Mouse (Mus musculus): ENCODE data around the gene Hcn1.

Hcn1 gene

DNA sequence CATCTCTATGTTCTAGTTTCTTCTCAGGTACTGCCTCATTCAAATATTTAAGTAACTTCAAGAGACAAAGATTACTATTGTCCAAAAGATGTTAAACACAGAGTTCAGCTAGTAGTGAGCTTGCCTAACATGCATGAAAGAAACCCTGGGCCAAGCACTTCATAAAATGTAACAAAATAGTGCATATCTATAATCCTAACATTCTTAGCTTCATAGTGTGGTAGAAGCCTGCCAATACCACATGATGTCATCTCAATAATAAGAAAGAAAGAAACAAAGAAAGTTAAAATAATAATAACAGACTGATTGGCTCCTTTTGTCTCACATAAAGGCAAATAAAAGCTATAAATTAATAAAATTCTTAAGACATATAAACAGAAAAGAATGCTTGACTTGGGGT lies 103.5 kb downstream of the Hcn1 start:
- DNase-seq (ENCODE audit: low spot score): no peak

DNA sequence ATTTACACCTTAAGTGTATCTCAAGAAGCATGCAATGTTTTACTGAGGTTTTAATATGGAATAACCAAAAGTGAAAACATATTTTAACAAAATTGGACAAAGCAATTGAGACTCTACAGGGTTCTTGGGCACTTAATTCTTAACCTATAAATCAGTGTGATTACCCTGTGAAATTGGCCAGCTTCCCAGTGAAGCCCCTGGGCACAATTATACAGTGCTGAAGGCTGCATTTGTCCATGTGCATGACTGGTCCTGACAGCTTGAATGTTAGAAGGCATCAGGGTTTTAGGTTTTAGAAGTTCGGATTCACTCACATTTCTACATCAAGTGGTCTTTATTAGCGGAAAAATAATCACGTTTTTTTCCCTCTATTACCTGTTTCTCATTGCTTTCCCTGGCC lies 103.9 kb downstream of the Hcn1 start:
- DNase-seq (ENCODE audit: low spot score): no peak

DNA sequence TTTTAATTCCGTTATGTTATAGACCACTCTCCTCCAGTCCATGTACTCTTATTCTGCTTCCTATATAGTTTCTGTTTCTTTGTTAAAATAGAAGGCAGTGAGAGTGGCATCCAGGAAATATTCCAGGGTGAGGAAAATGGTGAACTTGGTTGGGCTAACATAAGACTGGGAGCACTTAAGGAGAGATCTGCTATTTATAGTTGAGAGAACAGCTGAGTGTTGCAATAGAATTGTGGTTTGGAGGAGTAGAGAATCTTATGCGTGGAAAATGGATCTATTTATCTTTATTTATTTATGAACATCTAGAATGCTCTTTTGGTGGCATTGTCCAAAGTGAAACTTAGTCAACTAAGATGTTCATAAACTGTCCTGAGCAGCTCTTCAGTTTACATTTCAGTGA lies 104.4 kb downstream of the Hcn1 start:
- DNase-seq (ENCODE audit: low spot score): no peak

DNA sequence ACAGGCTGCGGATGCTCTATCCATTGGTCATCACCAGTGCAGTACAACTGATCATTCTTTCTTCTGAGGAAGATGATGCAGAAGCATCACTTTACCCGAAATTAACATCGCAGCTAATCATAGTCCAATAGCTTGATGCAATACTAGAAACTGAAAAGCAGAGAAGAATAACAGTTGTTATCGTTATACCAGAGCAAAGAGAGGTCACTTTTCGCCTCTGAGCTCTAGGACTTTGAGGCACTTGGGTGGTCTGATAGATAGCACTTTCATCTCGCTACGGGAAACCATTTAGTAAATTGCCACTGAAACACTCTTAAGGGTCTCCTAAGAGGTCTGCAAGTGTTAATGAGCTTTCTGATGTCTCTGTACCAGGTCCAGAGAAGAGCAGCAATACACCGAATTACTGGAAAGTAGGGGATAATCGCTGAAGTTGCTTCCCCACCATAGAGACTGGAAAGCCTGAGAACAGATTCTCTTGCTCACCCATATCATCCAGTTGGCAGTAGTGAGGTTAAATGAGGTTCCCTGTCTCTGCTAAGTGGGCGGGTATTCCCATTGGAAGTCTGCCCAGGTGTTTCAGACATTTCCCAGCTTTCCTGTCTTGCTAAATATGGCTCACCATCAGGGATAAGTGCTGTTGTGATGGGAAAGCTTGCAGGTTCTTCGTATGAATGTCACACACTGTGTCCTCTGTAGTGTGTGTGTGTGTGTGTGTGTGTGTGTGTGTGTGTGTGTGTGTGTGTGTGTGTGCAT lies 105.0 kb downstream of the Hcn1 start:
- no peak for DNase-seq (ENCODE audit: low spot score)

DNA sequence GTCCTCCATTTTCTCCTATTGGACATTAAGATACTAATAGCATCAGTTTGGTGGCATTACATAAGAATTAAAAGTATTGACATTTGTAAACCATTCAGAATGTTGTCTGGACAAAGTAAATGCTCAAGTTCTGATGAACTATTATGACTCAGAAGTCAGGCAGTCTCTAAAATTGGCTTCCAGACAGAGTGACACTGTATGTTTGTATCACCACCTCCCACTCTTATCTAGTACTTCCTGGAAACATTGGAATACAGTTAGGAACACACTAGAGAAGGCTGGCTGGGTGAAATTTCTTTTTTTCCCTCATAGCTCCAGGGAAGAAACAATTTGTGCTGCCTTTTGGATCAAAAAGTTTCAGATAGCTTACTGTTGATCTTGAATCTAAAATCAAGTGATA lies 108.7 kb downstream of the Hcn1 start:
- no peak for DNase-seq (ENCODE audit: low spot score)

DNA sequence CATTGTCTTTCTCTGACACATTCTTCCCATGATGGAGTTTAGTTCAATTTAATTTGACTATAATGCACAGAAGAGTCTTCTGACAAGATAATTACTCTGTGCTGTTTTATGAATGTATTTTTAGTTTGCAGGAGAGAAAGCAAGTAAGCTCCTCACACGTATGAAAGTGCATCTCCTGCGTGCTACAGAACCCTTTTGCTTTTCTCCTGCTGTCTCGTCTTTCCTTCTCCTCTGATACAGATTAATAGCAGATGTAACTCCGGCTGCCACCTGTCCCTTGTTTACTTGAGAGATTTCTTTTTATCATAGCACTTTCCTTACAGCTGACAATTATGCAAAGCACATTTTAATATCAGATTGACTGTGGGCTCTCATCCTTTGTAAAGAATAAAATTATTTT lies 120.0 kb downstream of the Hcn1 start:
- DNase-seq (ENCODE audit: low spot score): no peak

DNA sequence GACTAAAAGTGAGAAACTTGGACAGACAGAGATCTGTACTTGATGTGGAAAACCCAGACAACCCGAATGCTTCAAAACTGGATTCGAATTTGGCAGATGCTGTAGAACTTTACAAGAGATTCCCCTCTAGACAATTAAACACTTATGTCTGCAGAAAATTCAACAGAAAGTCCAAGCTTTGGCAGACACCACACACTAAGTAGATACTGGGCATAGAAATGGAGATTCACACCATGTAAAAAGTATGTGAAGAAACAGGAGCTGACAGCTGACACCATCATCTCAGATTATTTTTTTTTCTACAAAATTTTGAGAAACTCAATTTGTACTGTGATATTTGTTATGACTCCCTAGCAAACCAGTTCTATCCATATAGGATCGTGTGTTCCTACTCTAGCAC lies 122.0 kb downstream of the Hcn1 start:
- no peak for DNase-seq (ENCODE audit: low spot score)

DNA sequence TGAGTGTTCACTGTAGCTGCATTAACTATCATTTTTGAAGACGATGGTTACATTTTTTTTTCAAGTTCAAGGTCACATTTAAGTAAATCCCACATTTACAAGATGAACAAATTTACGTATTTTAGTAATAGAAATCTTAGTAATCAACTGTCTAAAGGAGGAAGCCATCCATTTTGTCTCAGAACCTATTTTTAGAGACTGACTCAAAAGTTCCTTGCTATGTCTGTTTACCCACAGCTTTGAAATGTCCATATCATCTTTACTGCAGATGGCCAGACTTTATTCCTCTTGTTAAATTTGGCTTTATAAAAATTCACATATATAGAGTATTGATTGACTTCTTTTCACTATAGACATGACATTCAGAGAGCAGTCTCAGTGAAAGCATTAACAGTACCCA lies 126.3 kb downstream of the Hcn1 start:
- no peak for DNase-seq (ENCODE audit: low spot score)

DNA sequence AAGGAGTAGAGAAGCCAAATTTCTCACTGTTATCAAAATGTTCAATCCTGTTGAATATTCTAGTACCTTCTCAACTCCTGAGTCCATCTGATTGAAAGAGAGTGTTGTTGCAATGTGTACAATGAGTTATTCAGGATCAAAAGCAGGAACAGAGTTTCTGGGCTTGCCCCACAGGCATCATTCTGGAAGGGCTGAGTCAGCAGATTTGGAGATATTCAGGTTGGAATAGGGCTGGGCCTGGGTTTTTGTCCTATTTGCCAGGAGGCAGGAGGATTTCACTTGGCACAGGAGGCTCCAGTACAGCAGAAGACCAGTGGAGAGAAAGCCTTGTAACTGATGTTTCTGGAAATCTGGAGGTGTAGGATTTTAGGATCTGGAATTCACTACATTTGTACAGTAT lies 130.6 kb downstream of the Hcn1 start:
- no peak for DNase-seq (ENCODE audit: low spot score)

DNA sequence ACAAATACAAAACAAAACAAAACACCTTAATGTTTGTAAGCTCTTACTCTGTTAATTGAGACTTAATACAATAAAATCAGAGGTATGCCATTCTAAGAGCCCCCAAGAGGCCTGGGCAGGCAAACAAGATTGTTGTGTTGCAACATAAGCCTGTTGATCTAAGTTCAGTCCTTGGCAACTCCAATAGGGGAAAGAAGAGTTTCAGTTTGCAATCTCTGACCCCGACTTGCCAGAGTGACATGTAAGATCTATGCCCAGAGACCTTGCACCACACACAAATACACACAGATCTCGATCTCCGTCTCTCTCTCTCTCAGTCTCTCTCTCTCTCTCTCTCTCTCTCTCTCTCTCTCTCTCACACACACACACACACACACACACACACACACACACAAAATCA lies 142.3 kb downstream of the Hcn1 start:
- no peak for DNase-seq (ENCODE audit: low spot score)

DNA sequence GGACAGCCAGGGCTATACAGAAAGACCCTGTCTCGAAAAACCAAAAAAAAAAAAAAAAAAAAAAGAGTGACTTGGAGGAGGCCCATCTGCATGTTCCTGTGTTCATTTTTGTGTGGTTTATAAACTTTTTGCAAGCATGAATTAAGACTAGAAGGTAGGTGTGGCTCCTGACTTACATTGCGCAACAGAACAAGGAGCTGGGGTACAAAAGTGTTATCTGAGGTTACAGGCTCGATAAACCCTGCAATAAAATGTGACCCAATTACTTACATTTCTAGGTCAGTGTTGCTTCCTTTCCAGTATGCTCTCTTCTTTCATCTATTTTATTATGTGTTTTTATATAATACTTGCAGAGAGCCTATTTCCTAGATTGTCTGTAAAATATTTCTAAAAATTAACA lies 143.1 kb downstream of the Hcn1 start:
- DNase-seq (ENCODE audit: low spot score): no peak

DNA sequence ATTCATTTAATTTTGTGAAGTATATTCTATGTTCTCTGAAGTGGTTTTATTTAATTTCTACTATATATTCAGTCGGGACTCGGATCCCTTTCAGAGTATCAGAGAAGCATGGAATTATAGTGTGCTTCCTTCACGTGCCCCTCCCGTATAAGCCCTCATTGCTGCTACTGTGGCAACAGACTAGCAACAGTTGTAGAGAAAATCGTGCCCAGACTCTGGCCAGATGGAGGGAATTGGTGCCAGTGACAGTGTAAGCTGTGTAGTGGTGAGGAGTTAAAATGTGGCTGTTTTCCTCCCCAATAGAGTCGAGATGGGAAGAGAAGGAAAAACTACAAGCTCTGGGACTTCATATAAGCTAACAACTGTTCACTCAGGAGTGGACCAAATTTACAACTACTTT lies 163.4 kb downstream of the Hcn1 start:
- no peak for DNase-seq (ENCODE audit: low spot score)

DNA sequence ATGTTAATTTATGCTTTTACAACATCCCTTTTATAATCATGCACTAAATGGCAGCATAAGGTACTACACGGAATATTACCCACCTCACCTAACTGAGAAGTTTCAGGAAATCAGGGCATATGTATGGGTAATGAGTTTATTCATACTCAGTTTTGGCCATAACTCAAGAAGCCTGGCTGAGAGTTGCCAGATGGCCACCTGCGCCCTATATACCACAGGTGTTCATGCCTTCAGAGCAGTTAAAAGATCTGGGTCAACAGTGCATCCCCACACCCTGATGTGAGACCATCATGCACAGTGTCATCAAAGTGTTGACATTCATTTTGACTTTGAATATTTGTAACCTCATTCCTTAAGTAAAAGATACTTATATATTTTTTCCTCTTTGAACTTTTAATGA lies 183.3 kb downstream of the Hcn1 start:
- no peak for DNase-seq (ENCODE audit: low spot score)

DNA sequence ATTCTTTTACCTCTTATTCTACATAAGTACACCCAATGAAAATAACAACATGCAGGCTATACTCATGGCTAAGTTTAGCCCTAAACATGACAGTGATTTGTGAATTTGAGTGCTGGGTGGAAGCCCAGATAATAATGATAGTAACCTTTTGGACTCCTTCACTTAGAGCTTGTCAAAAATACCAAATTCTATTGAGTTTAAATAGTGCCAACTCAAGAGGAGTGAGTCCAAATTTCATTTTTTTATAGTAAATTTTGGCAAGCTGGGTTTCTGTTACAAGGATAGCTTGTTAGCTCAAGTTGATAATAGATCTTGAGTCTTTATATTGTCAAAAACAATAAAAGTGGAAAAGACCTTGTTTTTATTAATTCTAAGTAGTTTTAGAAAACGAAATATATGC lies 190.7 kb downstream of the Hcn1 start:
- no peak for DNase-seq (ENCODE audit: low spot score)

DNA sequence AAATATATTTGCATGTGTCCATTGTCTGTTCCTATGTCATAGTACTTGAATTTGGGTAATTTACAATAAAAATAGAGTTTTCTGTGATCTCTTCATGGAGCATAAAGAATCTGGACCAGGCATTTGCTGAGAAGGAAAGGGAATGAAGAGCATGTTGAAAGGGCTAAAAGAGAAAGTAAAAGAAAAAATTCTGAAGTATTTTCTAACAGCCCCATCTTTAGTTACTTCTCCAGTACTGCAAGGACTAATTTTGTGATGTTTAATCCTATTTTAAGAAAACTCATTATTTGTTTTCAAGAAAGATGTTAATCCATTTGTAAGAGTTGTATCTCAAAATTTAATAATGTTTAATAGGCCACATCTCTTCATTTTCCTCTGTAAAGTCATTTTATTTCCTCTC lies 198.9 kb downstream of the Hcn1 start:
- DNase-seq (ENCODE audit: low spot score): no peak

DNA sequence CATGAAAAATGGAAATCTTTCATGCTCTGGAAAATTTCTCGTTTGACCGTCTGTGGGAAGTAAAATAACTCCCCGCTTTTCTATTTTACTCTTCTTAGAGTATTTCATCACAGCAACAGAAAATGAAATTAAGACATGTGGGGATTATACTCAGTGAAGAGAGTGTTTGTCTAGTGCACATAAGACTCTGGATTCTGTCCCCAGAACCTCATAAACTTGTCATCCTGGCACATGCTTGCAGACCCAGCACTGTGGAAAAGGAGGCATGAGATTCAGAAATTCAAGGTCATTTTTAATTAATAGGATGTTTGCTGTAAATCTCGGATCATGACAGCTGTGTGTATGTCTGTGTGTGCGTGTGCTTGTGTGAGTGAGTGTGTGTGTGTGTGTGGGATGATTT lies 225.5 kb downstream of the Hcn1 start:
- no peak for DNase-seq (ENCODE audit: low spot score)

DNA sequence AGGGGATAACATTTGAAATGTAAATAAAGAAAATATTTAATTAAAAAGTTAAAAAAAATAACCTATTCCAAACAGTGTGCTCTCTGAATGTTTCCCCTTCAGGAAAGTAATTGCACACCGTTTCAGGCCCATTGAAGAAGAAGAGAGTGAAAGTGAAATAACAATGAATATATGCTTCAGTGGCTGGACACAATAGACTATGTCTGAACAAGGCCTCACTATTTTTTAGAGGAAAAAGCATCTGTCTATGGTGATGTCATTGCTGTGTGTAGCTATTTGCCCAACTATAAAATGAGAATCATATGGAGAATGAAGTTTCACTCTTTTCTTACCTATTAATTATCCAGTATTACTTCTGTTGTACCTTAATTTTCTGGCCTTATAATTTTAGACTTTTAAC lies 234.5 kb downstream of the Hcn1 start:
- DNase-seq (ENCODE audit: low spot score): no peak

DNA sequence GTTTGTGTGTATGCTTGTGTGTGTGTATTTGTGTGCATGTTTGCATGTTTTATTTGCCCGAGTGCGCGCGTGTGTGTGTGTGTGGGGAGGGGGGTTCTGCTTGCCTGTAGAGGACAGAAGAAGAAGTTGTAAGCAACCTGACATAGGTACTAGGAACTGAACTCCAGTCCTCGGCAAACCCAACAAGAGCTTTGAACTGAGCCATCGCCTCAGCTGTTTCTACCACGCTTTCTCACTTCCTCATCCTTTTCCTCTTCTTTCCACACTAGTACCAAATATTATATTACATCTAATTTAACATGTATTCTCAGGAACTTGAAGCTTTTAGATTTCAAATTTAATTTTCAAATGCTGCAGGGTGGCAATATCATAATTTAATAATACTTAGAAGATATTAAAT lies 236.1 kb downstream of the Hcn1 start:
- no peak for DNase-seq (ENCODE audit: low spot score)

DNA sequence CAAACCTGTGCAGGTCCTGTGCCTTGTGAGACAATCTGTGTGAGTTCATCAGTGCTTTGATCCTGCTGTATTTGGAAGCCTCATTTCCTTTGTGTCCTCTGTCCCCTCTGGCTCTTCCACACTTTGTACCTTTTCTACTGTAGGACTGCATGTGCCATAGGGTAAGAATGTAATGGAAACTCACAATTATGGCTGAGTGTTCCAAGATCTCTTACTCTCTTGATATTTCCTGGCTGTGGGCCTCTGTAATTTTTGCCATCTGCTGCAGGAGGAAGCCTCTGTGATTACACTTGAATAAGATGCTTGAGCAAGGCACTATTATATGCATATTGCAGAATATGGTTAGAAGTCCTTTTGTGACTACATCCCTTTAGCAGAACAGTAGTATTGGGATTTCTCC lies 240.2 kb downstream of the Hcn1 start:
- no peak for DNase-seq (ENCODE audit: low spot score)

DNA sequence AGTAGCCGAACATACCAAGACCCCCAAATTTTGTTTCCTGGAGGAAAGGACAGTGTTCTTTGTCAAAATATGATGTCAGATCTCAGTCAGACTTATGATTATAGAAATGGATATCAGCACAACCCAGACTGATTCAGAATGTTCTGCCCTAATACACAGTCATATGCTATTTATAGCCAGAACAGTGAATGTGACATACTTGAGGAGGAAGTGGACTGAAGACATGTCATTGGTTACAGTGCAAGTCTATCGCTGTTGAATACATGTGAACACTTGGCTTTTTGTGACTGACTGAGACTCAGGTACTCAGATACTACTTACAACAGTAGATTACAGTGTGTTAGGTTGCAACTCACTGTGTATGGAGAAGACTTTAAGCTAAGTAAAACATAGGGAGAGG lies 245.2 kb downstream of the Hcn1 start:
- DNase-seq (ENCODE audit: low spot score): no peak

DNA sequence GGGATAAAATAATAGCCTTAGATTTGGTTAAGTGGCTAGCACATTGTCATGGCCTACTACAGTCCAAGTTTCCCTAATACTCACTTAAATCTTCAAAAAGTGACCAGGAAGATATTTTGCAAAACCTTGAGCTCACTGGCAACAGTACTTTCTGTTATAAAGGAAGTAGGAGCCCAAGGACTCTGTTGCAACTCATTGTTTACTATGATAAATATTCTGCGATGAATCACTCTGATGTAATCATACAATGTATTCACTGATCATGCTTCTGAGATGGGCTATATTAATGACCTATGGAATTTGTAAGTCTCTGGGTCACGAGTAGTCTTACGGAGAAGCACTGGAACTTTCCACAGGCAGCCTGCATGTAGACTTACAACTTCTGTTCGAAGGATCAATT lies 246.6 kb downstream of the Hcn1 start:
- no peak for DNase-seq (ENCODE audit: low spot score)

DNA sequence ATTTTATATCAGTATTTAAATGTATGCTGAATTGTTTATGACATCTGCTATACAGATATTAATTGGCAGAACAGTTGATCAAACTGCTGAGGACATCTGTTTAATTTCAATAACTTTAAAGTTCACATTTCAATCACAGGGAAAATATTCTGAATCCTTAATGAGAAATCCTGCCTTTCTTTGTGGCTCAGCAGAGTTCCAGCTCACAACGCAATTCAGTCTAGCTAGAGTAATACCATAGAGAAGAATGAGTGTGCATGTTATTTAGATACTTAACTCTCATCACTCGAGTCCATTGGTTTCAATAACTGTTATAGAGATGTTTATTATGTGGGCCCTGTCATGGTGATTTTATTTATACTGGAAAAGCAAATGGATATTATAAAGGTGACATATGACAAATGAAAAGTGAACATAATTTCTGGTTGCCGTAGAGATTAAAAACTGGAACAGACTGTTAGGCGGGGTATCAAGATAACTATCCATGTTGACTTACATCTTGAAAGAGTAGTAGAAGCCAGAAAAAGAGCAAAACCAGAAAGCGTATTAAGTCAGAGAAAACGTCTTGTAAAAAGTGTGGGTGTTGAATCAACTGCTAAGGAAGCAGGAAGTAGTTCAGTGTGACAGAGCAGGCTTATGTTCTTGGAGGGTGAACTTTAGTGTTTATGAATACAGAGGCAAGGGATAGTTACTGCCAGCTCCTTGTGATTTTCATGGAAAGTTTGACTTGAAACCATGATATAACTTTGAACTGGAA lies 250.0 kb downstream of the Hcn1 start:
- DNase-seq (ENCODE audit: low spot score): no peak

DNA sequence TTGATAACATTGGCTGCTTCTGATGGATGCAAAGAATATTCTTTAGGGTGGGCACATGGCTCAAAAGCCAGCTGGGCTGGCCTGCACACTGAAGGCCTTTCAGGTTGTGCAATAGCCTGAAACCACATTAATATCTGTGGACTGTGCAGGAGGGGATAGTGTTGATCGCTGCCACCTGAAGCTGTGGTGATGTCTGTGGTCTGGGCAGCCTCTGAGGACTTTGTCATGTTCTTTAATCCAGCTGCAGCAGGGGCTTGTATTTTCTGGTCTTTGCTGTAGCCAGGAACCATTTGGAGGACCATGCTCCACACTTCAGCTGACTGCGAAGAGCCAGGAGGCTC lies 250.6 kb downstream of the Hcn1 start:
- no peak for DNase-seq (ENCODE audit: low spot score)

DNA sequence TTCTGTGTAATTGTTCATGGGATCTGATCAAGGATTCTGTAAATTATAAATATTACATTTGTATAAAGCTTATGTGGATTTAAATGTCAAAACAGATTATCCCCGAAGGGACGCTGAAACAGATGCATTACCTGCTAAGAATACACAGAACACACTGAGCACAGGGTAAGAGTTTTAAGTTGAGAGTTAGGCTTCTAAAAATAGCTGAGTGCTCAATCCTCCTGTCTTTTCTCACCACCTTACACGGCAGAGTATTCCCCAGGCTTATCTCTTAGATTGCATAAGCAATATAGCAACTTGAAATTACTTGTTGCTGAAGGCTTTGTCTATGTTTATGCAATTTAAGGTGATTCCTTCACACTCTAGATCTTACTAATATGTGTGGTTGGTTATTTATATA lies 256.3 kb downstream of the Hcn1 start:
- DNase-seq (ENCODE audit: low spot score): no peak

All from testis, postnatal 14 days (tissue).